Mouse (Mus musculus) A20 (cell line): ENCODE results near the gene 9430038I01Rik.

Experiments
- DNase-seq: peaks from one replicate; pipeline ENCODE4 v3.0.0-alpha.2; 2011; ENCODE audit warnings: low read depth, low spot score

The 9430038I01Rik gene

DNA sequence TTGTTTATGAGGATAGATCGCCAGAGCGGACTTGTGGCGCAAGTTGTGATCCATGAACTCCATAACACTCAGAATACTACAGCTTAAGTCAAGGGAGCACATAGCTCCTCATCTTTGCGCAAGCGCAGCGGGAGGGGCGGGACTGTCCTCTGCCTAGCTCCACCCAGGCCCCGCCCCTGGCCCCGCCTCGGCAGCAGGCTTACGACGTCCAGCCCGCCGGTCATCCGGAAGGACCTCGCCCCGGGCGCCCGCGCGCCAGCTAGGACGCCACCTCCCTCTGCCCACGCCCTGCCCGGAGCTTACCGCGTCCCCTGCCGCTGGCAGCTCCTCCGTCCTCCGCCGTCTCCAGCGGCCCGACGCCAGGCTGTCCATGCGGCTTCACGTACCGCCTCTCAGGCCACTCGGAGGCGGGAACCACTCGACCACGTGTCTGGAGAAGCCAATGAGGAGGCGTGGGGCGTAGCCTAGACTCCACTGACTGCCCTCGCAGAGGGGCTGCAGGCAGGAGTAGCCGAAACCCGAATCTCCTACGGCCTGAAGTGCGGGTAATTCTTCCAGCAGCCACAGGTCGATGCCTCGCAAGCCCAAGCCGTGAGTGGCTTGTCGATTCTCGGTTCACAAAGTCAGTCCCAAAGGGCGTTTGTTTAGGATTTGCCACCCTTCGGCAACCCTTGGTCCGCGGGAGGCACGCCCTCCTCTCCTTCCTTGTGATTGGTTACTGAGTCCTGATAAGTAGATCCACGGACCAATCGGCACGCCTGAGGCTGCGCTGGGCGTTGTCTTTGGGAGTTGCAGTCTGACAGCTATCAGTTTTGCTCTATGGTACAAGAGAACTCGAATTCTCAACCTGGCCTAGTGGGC is at the start of gene 9430038I01Rik:
9430038I01Rik (minus strand) TSS at position 426 of the 861 bp plus-strand sequence.
- peak; percentile 100 for DNase-seq

DNA sequence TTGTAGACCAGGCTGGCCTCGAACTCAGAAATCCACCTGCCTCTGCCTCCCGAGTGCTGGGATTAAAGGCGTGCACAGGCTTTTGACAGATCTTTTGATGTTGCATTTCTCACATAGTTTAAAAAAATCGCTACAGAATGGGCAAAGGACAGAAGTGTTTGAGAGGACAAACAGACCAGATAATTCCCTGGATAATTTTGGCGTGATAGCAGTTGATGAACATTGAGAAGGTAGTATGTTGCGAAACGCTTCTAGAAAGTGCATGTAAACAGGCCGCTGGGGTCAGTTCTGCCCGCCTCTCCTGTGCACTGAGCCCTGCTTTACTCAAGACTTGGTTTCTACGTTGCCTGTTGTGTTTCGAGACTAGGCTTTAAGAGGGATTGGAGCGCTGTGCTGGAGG is 34.8 kb upstream of the 9430038I01Rik start:
- no peak for DNase-seq

DNA sequence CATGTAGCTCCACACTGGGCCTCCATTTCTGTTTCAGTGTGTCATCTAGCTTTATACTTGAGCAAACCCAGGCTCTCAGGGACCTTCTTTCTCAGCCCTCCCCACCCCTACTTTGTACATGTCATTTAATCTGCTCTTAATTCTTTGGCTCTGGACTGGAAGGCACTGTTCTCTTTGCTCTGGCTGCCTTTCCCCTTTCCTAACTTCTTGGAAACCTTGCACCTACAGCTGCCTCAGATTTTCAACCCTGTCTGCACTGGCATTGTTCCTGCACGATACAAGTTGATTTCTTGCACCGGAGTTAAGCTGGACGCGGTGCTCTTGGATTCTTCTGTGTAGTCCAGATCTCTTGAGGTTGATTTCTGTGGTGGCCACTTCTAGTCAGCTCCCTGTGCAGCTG is 32.4 kb upstream of the 9430038I01Rik start:
- no peak for DNase-seq

DNA sequence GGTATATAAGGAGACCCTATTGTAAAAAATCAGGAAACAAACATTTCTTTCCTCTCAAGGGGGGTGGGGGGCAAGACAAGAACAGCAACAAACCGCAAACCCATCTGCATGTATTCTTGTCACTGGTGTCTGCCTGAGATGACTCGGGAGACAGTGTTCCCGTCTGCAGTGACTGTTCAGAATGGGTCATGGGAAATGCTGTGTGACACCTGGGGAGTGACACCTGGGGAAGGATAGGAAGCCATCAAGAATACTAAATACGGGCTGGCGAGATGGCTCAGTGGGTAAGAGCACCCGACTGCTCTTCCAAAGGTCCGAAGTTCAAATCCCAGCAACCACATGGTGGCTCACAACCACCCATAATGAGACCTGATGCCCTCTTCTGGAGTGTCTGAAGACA is 28.4 kb upstream of the 9430038I01Rik start:
- DNase-seq = peak; percentile 25

DNA sequence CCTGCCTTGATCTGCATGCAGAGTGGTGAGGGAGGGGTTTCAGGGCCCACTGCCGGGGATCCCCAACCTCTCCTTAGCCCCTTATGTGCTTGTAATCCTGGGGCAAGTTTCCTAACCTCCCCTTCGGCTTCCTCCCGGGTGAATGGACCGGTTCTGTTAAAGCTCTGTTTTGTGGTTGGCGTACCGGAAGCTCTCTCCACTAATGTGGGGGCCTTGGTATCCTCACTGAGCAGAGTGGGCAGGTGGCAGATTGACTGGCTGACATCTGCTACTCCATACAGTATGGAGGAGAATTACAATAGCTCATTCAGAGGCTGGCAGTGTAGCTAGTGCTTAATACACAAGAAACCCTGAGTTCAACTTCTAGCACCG is 27.6 kb upstream of the 9430038I01Rik start:
- DNase-seq = peak; percentile 61

DNA sequence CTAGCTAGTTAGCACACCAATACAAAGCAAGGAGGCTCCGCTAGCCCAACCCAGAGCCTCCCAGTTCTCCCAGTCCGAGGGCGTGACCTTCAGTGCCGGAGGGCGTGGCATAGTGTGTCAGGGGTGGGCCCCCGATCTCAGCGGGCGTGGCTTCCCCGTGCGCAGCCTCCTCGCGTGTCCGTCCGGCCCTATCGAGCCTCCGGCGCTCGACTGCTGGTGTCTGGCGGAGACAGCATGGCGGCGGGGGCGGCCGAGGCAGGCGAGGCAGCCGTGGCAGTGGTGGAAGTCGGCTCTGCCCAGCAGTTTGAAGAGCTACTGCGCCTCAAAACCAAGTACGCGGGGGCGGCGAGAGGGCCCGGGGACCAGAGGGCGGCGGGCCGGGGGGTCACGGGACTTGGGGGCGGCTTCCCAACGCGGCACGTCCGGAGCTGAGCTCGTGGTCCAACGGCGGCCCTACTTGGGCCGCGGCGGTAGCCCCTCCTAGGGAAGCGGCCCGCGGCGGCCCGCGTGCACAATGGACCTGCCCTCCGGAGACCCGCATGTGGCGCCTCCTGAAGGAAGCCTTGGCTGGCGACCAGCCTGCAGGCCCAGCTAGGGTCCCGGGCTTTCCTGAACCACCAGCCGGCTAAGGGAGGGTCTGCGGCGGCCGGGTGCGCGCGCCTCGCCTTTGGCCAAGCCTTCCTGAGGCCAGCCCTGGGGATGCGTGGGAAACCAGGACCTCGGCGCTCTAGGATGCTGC is 27.0 kb upstream of the 9430038I01Rik start, which contains the start of gene Glrx3:
Glrx3 (plus strand) TSS at position 175 of the 739 bp plus-strand sequence.
- DNase-seq = peak; percentile 93

DNA sequence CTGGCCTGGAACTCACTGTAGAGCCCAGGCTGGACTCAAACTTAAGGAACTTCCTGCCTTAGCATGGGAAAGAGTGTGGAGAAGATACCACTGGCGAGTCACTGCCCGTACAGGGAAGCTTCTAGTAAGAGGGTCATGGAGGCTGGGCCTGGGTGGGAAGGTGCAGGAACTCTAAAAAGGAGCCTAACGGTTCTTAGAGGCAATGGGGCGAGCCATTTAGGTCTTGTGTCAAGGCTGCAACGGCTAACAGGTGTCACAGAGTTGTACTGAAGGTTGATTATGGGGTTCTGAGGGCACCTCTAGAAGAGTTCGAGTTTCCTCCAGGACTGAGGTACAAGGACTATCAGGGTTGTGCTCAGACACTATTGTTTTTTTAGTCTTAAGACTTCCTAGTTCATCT is 26.3 kb upstream of the 9430038I01Rik start:
- no peak for DNase-seq

DNA sequence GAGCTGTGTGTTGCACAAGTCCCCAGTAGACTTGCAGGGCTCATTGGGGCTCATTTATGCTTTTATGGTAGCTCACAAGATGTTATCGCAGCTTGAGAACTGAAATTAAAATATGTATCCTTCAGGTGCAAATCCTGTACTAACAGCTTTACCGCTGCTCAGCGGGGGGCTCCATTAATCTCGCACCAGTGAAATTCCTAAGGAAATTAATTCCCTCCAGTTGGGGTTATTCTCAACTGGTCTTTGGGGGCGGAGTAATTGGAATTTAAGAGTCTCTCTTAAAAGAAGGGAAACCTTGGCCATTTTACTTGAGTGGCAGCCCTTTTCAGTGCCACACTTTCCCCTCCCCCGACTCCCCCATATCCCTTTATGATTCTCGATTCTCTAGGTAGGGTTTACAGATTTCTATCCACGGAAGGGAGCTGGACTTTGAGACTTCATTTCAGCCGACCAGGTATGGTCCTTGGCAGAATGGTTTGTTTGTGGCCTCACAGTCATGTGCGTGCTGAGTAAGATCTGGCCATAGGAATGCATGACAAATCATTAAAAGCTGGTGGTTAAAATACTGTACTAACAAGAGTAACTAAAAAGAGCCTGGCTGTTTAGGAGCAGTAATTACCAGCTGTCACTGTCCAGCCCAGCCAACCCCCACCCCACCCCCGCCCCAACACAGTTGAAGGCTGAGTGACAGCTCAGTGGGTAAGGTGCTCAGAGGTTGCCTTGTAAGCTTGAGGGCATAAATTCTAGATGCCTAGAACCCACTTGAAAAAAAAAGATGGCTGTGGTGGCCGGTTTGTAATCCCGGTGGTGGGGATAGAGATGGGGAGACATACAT is 21.4 kb upstream of the 9430038I01Rik start:
- DNase-seq = no peak

DNA sequence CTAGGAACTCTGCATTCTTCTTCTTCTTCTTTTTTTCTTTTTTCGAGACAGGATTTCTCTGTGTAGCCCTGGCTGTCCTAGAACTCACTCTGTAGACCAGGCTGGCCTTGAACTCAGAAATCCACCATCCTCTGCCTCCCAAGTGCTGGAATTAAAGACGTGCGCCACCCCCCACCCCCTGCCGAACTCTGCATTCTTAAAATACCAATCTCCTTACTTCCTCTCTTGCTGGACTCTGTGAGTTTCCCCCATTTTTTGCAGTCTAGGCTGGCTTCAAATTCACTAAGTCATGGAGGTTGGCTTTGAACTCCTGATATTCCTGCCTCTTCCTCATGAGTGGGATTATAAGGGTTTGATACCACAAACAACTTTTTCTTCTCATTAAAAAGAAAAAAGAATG is 16.1 kb upstream of the 9430038I01Rik start:
- no peak for DNase-seq

DNA sequence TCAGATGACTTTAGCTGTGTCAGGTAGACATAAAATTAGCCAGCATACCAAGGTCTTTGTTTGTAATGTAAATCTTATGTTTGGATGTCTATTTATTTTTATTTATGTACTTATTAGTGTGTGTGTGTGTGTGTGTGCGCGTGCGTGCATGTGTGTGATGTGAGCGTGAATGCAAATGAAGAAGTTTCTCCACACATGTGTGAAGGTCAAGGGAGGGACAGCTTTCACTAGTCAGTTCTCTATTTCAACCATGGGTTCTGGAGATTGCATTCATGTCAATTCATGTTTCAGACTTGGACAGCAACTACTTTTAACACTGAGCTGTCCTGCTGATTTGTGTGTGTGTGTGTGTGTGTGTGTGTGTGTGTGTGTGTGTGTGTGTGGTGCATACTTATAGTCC is 10.7 kb upstream of the 9430038I01Rik start:
- DNase-seq = no peak

DNA sequence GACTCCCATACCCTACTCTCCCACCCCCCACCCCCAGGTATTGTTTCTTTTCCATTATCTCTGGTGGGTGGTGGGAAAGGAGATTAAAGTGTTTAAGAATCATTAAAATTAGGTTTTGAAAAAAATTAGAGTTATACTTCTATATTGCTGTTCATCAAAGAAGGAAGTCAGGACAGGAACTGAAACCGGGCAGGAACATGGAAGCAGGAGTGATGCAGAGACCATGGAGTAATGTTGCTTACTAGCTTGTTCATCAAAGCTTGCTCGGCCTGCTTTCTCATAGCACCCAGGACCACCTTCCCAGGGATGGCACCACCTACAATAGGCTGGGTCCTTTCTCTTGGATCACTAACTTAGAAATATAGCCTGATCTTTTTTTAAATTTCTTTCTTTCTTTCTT is 10.0 kb upstream of the 9430038I01Rik start:
- DNase-seq = no peak

DNA sequence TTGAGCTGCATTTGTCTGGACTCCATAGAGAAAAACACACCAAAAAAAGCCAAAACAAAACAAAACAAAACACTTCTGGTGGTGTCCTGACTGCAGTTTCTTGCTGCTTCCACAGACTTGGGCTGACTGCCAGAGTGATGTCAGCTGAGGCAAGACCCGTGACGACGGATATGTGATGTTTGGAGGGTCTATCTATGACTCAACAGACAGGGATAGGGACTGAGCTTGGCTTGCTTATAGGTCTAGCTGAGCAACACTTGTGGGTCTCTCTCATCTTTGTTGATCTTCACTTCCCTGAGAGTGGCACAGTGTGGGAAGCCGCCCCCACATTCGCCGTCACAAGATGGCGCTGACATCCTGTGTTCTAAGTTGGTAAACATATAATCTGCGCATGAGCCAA is 4.1 kb upstream of the 9430038I01Rik start:
- DNase-seq = peak; percentile 84

DNA sequence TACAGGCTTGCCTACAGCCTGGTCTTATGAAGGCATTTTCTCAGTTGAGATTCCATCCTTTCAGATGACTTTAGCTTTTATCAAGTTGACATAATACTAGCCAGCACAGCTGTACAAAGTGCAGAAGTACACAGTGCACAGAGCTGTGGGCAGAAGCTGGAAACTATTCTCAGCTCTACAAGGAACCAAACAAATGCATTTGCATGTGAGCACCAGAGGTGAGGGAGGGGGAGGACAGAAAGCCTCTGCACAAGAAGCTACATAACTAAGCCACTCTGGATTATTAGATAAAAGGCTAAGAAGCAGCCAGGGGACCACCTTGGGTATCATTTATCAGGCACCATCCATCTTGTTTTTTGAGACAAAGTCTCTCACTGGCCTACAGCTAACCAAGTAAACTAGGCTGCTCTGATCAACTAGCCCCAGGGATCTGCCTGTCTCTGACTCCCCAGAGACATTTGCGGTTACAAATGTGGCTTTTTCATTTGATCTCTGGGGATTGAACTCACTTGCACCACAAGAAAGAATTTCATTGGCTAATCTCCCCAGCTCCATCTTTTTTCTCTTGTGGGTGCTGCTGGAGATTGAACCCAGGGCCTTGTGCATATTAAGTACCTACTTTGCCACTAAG is 3.0 kb downstream of the 9430038I01Rik start:
- peak; percentile 89 for DNase-seq

DNA sequence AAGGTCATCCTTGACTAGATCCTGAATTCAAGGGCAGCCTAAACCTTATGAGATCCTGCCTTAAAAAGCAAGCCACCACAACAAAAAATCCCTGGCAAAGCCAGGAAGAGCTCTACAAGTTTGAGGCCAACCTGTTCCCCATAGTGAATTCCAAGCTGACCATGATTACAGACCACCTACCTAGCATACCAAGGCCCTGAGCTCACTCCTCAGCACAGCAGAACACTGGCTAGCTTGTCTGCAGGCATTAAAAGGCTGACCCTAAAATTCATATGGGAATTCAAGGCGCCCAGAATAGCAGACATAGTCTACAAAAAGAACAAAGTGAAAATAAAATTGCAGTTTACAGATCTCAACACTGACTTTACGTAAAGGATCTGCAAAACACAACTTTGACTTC is 6.4 kb downstream of the 9430038I01Rik start:
- DNase-seq = no peak

DNA sequence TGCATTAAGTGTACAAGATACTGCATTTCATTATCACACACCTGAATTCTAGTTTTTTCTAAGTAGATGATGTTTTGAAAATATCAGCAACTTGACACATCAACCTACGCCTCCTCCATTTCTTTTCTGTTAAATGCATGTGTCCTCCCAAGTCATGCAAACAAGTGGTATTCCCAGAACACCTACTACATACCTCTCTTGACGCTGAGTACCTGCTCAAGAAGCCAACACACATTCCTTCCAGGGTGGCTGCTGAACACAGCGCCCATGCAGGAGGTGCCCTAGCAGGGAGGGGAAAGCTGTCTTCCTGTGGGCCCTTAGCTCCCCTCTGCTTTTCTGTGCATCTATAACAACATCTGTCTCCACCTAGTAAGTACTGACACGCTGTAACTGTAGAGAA is 11.6 kb downstream of the 9430038I01Rik start:
- no peak for DNase-seq

DNA sequence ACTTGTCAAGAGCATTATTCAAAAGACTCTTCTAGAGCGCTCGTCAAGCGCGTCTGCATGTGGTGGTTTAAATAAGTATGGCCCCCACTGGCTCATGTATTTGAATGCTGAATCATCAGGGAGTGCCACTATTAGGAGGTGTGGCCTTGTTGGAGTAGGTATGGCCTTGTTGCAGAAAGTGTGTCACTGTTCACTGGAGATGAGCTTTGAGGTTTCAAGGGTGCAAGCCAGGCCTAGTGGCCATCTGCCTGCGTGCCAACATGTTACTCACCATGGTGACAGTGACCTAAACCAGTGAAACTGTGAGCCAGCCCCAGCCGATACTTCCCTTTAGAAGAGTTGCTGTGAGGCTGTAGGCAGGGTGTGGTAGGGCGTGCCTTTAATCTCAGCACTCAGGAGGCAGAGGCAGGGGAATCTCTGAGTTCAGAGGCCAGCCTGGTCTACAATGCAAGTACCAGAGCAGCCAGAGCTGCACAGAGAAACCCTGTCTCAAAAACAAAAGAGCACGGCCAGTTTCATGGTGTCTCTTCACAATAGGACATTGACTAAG is 13.1 kb downstream of the 9430038I01Rik start:
- peak; percentile 19 for DNase-seq

DNA sequence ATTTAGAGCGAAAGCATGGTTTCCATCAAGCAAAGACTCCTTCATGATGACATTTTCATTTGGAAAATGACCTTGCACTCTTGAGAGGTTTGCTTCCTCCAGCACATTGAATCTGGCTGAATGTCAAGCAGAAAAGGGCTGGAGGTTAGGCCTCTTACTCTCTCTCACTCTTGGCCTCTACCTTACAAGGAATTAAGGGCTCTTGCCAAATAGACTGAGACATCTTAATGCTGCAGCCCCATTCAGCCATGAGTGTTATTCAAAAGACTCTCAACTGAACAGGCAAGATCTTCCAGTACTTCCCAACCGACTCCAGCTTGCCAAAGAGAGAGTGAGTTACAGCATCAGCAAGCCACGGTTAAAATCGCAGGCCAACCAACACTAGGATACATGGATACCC is 15.1 kb downstream of the 9430038I01Rik start:
- no peak for DNase-seq

DNA sequence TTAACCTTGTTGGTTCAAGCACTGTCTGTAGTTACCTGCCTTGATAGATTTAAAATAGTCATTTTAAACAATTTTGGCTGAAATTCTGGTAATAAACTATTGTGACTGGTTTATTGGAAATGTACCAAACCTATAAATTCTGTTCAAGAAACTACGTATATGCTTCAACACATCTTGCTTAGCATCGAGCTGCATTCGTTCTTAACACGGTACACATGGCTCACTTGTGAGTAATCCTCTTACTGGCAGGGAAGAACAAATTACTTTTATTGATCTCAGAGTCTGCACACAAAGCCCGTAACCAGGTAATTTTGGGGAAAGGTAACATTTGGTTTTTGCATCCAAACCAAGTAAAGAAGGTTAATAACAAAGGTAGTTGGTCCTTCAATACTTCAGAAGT is 22.7 kb downstream of the 9430038I01Rik start:
- no peak for DNase-seq

DNA sequence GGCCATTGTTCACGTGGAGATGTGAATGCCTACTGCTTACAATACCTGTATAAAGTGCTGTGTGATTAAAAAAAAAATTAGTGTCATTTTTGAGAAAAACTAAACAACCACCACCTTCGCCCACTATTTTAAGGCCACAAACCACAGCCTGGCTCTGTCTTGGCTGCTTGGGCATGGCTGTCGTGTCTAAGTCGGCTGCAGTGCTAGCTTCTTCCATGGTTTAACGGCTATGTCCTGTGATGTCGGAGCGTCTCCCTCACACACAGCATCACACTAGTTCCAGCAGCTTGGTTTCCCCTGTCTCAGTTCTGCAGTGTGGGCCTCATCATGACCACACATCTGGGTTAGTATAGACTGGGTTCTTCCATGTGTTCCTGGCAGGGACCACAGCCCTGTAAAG is 35.6 kb downstream of the 9430038I01Rik start:
- no peak for DNase-seq

DNA sequence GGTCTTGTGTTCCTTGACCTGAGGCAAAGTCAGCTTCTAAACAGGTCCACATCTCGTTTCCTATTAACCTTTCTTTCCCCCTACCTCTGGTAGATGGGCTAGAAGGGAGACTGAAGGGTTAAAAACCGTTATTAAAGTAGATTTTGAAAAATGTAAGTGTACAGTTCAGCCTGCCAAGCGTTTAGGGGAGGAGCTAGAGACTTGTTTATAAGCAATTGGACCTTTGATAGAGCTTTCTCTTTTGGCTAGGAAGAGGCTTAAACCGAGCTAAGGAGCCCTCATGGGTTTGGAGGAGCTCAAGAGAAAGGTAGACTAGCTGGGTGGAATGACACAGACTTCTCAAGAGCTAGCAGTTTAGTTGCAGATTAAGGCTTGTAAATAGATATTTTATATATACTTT is 38.8 kb downstream of the 9430038I01Rik start:
- DNase-seq = no peak

DNA sequence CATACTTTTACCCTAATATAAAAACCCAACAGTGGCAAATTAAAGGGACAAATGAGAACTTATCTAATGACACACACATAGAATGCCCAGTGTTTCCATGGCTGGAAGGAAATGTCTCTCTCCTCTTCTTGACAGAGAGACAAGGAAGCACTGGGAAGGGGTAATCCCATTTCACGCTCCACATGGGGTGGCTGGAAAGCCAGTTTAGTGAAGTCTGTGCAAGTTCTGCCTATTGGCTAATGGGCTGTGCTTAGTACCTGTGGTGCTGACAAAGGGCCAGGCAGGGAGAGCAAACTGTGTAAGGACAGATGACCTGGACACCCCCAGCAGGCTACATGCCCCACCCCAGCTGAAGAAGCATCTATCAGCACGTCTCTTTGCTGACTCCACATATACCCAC is 40.4 kb downstream of the 9430038I01Rik start:
- no peak for DNase-seq
